Mouse (Mus musculus): ENCODE data around the gene Cops8. TPM values are rescaled to one million over a fixed set of nuclear protein-coding genes. Genes with fewer than 3 reads are reported as not detected.
A peak's percentile ranks its signal among the peaks of the same experiment; 100 is the strongest.

Cops8 gene
- 100 to 1,000 TPM; 102 to 104 TPM for total RNA-seq (2021)
- long read RNA-seq, experiment 1, transcript Cops8-201 (8 exons, 2,287 nt) = major isoform, 197 of 211 reads
- long read RNA-seq, experiment 1, partial matches to known transcripts = 2 of 211 reads
- long read RNA-seq, experiment 1, other reads (novel, unspliced or antisense) = 11 of 211 reads
- long read RNA-seq, experiment 2, transcript Cops8-201 (8 exons, 2,287 nt) = major isoform, 213 of 223 reads
- long read RNA-seq, experiment 2, partial matches to known transcripts = 3 of 223 reads
- long read RNA-seq, experiment 2, other reads (novel, unspliced or antisense) = 5 of 223 reads

- intact Hi-C loops (cut with DNase I) = no loop called here
- no peak for TF ChIP-seq CTCF (IDR thresholded peaks at IDR 0.05)
- peak within 1 kb of the TSS; percentile 88 for H3K4me3 ChIP-seq
- peak; percentile 99 for DNase-seq
- H3K27ac ChIP-seq = peak within 1 kb of the TSS; percentile 94
Measured at GRCm38 (mm10) chr1:90602759-90603560, at the start of gene Cops8. TSS of gene Cops8 (plus strand) at chr1:90602981.

DNA sequence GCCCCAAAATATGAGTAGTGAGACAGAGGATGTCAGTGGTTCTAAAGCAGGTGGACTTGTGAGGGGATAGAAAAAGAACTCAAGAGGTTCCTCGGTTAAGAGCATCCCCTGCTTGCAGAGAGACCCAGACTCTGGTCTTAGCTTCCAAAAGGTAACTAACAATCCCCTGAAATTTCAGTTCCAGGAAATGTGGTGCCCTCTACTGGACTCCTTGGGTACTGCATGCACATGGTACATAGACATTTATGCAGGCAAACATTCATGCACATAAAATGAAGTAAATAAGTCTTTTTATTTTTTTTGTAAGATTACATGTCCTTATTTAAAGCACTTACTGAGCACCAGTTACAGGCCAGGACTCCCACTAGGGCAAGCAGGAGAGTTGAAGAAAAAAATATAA lies 45.6 kb upstream of the Cops8 start:
- no peak for DNase-seq
- intact Hi-C loops (cut with DNase I) = no loop called here

GRCm38 (mm10) chr1:90560942-90561726 lies 41.6 kb upstream of the Cops8 start:
- Histone ChIP-seq H3K27ac (no peak overlapping the region), H3K4me3 (no peak overlapping the region)
- DNase-seq = peak; percentile 33
- no peak for TF ChIP-seq CTCF (IDR thresholded peaks at IDR 0.05)
- intact Hi-C loops (cut with DNase I) = no loop called here

More for the DNA sequence above, 45.6 kb upstream of the Cops8 start:
- Histone ChIP-seq H3K4me3 (no peak overlapping the region), H3K27ac (no peak overlapping the region)
- peak; percentile 64 for TF ChIP-seq CTCF (IDR thresholded peaks at IDR 0.05)

GRCm38 (mm10) chr1:90563945-90564344 lies 38.8 kb upstream of the Cops8 start:
- Histone ChIP-seq H3K4me3 (no peak overlapping the region), H3K27ac (no peak overlapping the region)
- intact Hi-C loops (cut with DNase I) = no loop called here
- DNase-seq = no peak
- no peak for TF ChIP-seq CTCF (IDR thresholded peaks at IDR 0.05)

- Histone ChIP-seq H3K27ac (peak overlapping the region; percentile 36; the same call in 1 of the 2 replicates), H3K4me3 (no peak overlapping the region)
- peak; percentile 46 for DNase-seq
- TF ChIP-seq CTCF (IDR thresholded peaks at IDR 0.05) = no peak
- intact Hi-C loops (cut with DNase I) = no loop called here
Measured at GRCm38 (mm10) chr1:90566664-90567440, 35.9 kb upstream of the Cops8 start.

DNA sequence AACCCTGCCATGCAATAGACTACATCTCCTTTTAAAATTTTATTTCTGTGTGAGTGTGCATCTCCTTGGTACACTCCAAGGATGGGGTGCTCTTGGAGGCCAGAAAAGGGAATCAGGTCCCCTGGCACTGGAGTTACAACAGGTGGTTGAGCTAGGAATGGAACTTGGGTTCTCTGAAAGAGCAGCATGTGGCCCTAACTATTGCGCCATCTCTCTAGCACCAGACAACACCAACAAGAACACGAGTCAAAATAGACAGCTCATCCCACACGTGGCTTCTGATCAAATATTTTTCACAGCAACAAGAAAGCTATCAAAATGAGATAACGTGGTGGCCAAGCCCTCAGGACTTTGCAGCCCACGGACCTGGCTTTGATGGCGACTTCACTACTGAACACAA lies 28.9 kb upstream of the Cops8 start:
- no peak for TF ChIP-seq CTCF (IDR thresholded peaks at IDR 0.05)
- H3K4me3 ChIP-seq = no peak overlapping the region
- no peak overlapping the region for H3K27ac ChIP-seq
- intact Hi-C loops (cut with DNase I) = no loop called here
- DNase-seq = no peak

DNA sequence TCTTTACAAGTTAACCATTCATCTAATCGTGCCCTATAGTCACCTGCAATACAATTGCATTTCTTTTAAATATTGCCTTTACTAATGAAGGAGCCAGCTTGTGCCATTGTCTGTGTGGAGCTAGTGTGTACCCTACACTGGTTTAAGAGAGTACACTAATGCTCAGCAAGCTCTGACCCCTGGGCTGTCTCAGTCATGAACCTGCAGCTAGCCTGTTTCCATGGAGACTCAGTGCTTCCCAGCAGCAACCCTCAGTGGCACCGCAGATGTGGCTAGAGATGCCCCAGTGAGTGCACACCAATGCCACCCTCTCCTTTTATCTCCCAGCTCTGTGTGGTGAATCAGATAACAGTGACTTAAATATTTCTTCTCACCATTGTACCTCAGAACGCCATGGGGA lies 27.9 kb upstream of the Cops8 start:
- Histone ChIP-seq H3K4me3 (no peak overlapping the region), H3K27ac (no peak overlapping the region)
- intact Hi-C loops (cut with DNase I) = no loop called here
- DNase-seq = no peak
- no peak for TF ChIP-seq CTCF (IDR thresholded peaks at IDR 0.05)

GRCm38 (mm10) chr1:90577417-90577816 lies 25.4 kb upstream of the Cops8 start:
- TF ChIP-seq CTCF (IDR thresholded peaks at IDR 0.05) = peak; percentile 42
- no peak for DNase-seq

GRCm38 (mm10) chr1:90582635-90583034 lies 20.1 kb upstream of the Cops8 start:
- intact Hi-C loops (cut with DNase I) = no loop called here
- Histone ChIP-seq H3K27ac (no peak overlapping the region), H3K4me3 (no peak overlapping the region)
- no peak for TF ChIP-seq CTCF (IDR thresholded peaks at IDR 0.05)
- DNase-seq = no peak

More at GRCm38 (mm10) chr1:90577417-90577816, 25.4 kb upstream of the Cops8 start:
- peak overlapping the region; percentile 44 for H3K27ac ChIP-seq
- H3K4me3 ChIP-seq = no peak overlapping the region
- intact Hi-C loops (cut with DNase I) = no loop called here

- peak; percentile 84 for TF ChIP-seq CTCF (IDR thresholded peaks at IDR 0.05)
- Histone ChIP-seq H3K27ac (peak overlapping the region; percentile 49), H3K4me3 (no peak overlapping the region)
- intact Hi-C loops (cut with DNase I) = loop anchor here (2.0 to 5.0 kb wide), 2 partner anchors 91 to 225 kb away; no protein-coding TSS in a partner anchor
- DNase-seq = peak; percentile 87
Measured at GRCm38 (mm10) chr1:90588021-90588734, 14.6 kb upstream of the Cops8 start.

GRCm38 (mm10) chr1:90590797-90591196 lies 12.0 kb upstream of the Cops8 start:
- intact Hi-C loops (cut with DNase I) = loop anchor here (10.0 kb wide), 1 partner anchor 946 kb away; no protein-coding TSS in a partner anchor
- DNase-seq = peak; percentile 66
- Histone ChIP-seq H3K4me3 (no peak overlapping the region), H3K27ac (peak overlapping the region; percentile 38; the same call in 1 of the 2 replicates)
- peak; percentile 70 for TF ChIP-seq CTCF (IDR thresholded peaks at IDR 0.05)

All from gastrocnemius, adult 2 months (tissue).